Mouse (Mus musculus) midbrain, embryonic 11.5 days (tissue): ENCODE results near the gene Scarb2. TPM values are rescaled to one million over a fixed set of nuclear protein-coding genes. Genes with fewer than 3 reads are reported as not detected.

Source experiments
- ATAC-seq: fragments of 200-750 bp; cut with Nextera tagmentation; 2 replicates; pipeline ENCODE4 v1.8.0; 2017; ENCODE audit warnings: moderate TSS enrichment, moderate library complexity; ENCODE audit not compliant: low FRiP score
- DNase-seq: peaks from one replicate; pipeline ENCODE4 v3.0.0; 2015; ENCODE audit warnings: low spot score; ENCODE audit errors: missing footprints
- H3K27ac ChIP-seq: fragments of 300-500 bp; sonication (generic); 2 replicates; pipeline ENCODE4 v1.5.1; 2014; ENCODE audit warnings: low read depth, low read length
- H3K27me3 ChIP-seq: fragments of 300-500 bp; sonication (generic); 2 replicates; pipeline ENCODE4 v1.6.1; 2014; ENCODE audit warnings: mild to moderate bottlenecking, low read length, moderate library complexity, mixed read lengths; ENCODE audit not compliant: control insufficient read depth, insufficient read depth
- H3K36me3 ChIP-seq: fragments of 300-500 bp; sonication (generic); 2 replicates; pipeline ENCODE4 v1.6.1; 2014; ENCODE audit warnings: mild to moderate bottlenecking, low read length, moderate library complexity, mixed read lengths; ENCODE audit not compliant: control insufficient read depth, insufficient read depth
- H3K4me1 ChIP-seq: fragments of 300-500 bp; sonication (generic); 2 replicates; pipeline ENCODE4 v1.6.1; 2014; ENCODE audit warnings: low read length; ENCODE audit not compliant: control insufficient read depth, insufficient read depth
- H3K4me2 ChIP-seq: fragments of 300-500 bp; sonication (generic); 2 replicates; pipeline ENCODE4 v1.6.1; 2014; ENCODE audit warnings: mild to moderate bottlenecking, moderate library complexity
- H3K4me3 ChIP-seq: fragments of 300-500 bp; sonication (generic); 2 replicates; pipeline ENCODE4 v1.5.1; 2014; ENCODE audit warnings: low read depth, low read length
- H3K9ac ChIP-seq: fragments of 300-500 bp; sonication (generic); 2 replicates; pipeline ENCODE4 v1.6.1; 2014; ENCODE audit warnings: low read length
- H3K9me3 ChIP-seq: fragments of 300-500 bp; sonication (generic); 2 replicates; pipeline ENCODE4 v1.6.1; 2016; ENCODE audit warnings: low read length; ENCODE audit not compliant: control insufficient read depth
- WGBS: fragments of 180-500 bp; shearing (Covaris S2); extraction: QIAGEN DNeasy Blood & Tissue Kit; methylation state at CpG from one replicate; pipeline ENCODE4 v1.1.7; 2014; 5-methylcytosine and 5-hydroxymethylcytosine counted together
- polyA plus RNA-seq: library from polyadenylated mRNA; unstranded; fragments of >200 nt; fragmentation: Nextera tagmentation; extraction: Ambion mirVana; gene quantifications from 2 replicates; pipeline ENCODE4 v1.2.1, GENCODE M21; 2014

Scarb2 gene
- polyA plus RNA-seq, 1 experiment from 2014 or later = 11.2 TPM

DNA sequence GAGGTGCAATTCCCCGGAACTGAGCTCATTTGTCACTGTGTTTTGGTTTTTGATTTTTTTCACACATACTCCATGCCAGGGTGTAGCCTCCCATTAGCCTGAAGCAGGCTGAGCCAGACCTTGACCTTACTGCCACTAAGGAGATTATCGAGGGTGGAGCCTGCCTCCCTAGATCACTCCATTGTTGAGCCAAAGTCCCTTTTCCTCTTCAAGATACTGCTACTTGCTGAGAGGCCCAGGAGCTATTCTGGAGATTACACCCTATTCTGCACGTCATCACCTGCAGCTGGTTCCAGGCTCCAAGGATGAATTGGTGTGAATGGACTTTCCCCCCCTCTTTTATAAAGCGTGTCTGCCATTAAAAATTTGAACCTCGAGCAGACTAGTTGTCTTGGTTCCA is 5.4 kb upstream of the Scarb2 start:
- H3K4me2 ChIP-seq = no peak overlapping the region
- H3K9me3 ChIP-seq = no peaks in the 10 kb centered on the region
- no peak overlapping the region for H3K27ac ChIP-seq
- H3K4me1 ChIP-seq = no peaks in the 10 kb centered on the region
- no peak overlapping the region for H3K9ac ChIP-seq
- no peaks in the 10 kb centered on the region for H3K36me3 ChIP-seq
- ATAC-seq (no peak), DNase-seq (no peak)
- no peak overlapping the region for H3K4me3 ChIP-seq
- WGBS = 86% methylated on average over 5 of the region's 5 CpGs
- H3K27me3 ChIP-seq = no peaks in the 10 kb centered on the region

DNA sequence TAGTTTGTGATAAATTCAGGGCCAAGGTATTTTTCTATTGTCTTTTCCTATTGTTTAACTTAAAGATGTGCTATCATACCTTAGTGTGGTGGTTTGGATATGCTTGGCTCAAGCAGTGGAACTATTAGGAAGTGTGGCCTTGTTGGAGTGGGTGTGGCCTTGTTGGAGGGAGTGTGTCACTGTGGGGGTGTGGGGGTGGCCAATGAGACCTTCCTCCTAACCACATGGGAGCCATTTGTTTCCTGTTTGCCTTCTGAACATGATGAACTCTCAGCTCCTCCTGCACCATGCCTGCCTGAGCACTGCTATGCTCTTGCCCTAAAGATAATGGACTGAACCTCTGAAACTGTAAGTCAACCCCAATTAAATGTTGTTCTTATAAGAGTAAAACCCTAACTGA is 4.6 kb upstream of the Scarb2 start:
- Histone ChIP-seq H3K9ac (no peak overlapping the region), H3K4me3 (no peak overlapping the region), H3K9me3 (no peaks in the 10 kb centered on the region), H3K4me2 (no peak overlapping the region), H3K27me3 (no peaks in the 10 kb centered on the region), H3K27ac (no peak overlapping the region), H3K4me1 (no peaks in the 10 kb centered on the region), H3K36me3 (no peaks in the 10 kb centered on the region)
- no peak for ATAC-seq
- DNase-seq = no peak

DNA sequence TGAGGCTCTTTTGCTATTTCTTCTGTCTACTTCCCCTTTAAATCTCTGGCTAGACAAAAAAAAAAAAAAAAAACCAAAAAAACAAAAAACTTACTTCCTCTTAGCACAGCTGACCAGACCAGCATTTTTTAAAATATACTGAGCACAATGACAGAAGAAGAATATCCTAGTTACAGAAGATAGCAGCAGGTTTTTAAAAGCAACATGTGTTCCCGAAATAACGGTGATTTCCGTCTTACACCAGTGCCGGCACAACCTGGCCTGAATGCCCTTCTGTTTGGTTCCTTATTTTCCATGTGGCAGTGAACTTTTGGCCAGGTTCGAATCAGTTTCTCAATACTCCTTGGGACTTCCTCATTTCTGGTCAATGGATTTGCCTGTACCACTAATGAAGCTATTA is 2.2 kb upstream of the Scarb2 start:
- WGBS = 94% methylated on average over 5 of the region's 5 CpGs
- H3K36me3 ChIP-seq = no peaks in the 10 kb centered on the region
- ATAC-seq (no peak), DNase-seq (no peak)
- no peak overlapping the region for H3K4me3 ChIP-seq
- H3K4me2 ChIP-seq = no peak overlapping the region
- no peaks in the 10 kb centered on the region for H3K27me3 ChIP-seq
- peaks cover 11% of the 10 kb centered on the region for H3K4me1 ChIP-seq
- no peaks in the 10 kb centered on the region for H3K9me3 ChIP-seq
- no peak overlapping the region for H3K27ac ChIP-seq
- H3K9ac ChIP-seq = no peak overlapping the region

DNA sequence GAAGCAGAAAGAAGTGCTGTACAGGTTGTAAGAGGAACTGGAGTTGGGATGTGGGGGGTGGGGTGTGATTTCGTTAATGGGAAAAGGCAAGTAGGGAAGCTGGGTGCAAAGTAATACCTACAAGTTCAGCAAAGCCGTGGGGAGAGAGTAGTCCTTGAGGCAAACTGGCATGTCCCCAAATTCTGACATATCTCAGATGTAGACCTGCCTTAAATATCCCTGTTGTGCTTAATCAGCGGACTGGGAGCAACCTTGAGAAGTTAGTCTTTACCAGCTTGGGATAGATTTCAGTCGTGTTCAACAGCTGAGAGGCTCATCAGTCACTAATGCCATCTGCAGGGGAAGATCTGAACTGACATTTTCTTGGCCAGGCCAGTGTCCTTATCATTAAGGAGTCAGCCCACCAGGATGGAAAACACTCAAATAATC is 318 bp downstream of the Scarb2 start:
- Histone ChIP-seq H3K27me3 (no peaks in the 10 kb centered on the region), H3K36me3 (no peaks in the 10 kb centered on the region), H3K9ac (peak overlapping the region; percentile 90; the same call in 1 of the 2 replicates), H3K4me1 (peaks cover 13% of the 10 kb centered on the region), H3K27ac (no peak overlapping the region), H3K4me3 (no peak overlapping the region), H3K4me2 (peak overlapping the region; percentile 62), H3K9me3 (no peaks in the 10 kb centered on the region)
- DNase-seq (peak; percentile 94), ATAC-seq (no peak)
- 41% methylated on average over 4 of the region's 4 CpGs for WGBS

GRCm38 (mm10) chr5:92505402-92505865 is 1.2 kb downstream of the Scarb2 start:
- peak overlapping the region; percentile 62 for H3K4me2 ChIP-seq
- DNase-seq (no peak), ATAC-seq (peak; percentile 97)
- H3K9ac ChIP-seq = peak overlapping the region; percentile 90
- under 1% methylated on average over 41 of the region's 48 CpGs for WGBS
- H3K9me3 ChIP-seq = no peaks in the 10 kb centered on the region
- H3K36me3 ChIP-seq = no peaks in the 10 kb centered on the region
- peaks cover 13% of the 10 kb centered on the region for H3K4me1 ChIP-seq
- peak overlapping the region; percentile 94 for H3K27ac ChIP-seq
- no peaks in the 10 kb centered on the region for H3K27me3 ChIP-seq
- H3K4me3 ChIP-seq = peak overlapping the region; percentile 79

DNA sequence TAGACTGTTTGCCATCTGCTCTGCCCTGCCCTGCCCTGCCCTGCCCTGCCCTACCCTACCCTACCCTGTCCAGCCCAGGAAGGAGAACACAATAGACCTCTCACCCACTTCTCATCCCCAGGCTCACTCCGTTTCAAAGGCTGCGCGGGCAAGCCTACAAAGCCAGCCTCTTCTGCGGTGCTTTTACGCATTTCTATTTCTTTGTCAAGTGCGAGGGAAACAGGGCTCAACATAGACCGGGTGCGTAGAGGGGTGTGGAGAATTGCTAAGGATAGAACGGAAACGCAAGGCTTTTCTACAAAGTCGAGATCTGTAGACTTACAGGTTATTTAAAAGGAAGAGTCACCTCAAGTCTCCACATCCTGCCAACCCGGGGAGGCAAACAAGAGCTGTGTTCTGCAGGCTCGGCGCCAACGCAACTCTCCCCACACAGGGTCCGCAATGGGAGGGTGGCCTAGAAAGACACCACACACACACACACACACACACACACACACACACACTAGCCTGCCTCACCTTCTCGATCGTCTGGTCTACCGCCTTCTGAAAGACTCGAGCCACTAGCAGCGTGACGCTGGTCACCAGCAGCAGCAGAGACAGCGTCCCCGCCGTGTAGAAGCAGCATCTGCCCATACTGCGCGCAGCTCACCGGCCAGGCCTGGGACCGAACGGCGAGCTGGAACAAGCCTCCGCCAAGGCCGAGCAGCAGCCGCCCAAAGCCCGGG is 1.8 kb downstream of the Scarb2 start:
- peak; percentile 88 for ATAC-seq

DNA sequence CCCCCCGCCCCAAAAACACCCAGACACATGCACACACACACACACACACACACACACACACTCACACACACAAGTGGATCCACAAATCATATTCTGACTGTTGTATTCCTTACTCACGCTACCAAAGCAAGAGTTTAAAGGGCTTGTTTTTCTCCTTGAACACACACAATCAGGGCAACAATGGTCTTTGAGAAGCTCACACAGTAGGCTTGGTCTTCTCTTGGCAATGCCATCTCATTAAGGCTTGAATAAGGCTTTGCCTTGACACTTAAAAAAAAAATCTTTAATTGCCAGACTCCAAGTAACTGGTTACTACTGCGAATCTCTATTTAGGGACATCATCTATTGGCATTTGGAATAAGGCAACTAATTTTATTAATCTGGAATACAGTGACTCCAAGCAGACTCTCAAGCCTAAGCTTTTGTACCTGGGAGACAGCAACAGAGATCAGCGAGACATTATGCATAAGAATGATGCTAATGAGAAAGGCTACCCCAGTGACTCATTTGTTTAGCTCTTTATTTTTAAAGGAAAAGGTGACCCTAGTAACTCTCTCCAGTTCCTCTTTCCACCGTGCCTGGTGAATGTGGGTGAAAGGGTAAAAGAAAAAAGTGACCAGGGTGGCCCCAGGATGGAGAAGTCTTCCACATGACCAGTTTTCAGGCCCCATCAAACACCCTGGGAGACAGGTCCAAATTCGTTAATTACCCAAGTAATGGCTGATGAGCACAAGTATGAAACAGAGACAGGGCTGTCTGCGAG is 2.6 kb downstream of the Scarb2 start:
- ATAC-seq = no peak
- peaks cover 13% of the 10 kb centered on the region for H3K4me1 ChIP-seq
- no peaks in the 10 kb centered on the region for H3K9me3 ChIP-seq
- peak overlapping the region; percentile 62 for H3K4me2 ChIP-seq
- H3K36me3 ChIP-seq = no peaks in the 10 kb centered on the region
- no peaks in the 10 kb centered on the region for H3K27me3 ChIP-seq
- H3K9ac ChIP-seq = peak overlapping the region; percentile 90
- DNase-seq = no peak
- 32% methylated on average over 7 of the region's 7 CpGs for WGBS
- peak overlapping the region; percentile 79 for H3K4me3 ChIP-seq
- H3K27ac ChIP-seq = peak overlapping the region; percentile 62; the same call in 1 of the 2 replicates

More for the DNA sequence above, 1.8 kb downstream of the Scarb2 start:
- H3K4me2 ChIP-seq = peak overlapping the region; percentile 62
- H3K4me3 ChIP-seq = peak overlapping the region; percentile 79
- H3K4me1 ChIP-seq = peaks cover 13% of the 10 kb centered on the region
- H3K36me3 ChIP-seq = no peaks in the 10 kb centered on the region
- H3K27ac ChIP-seq = peak overlapping the region; percentile 94
- no peaks in the 10 kb centered on the region for H3K27me3 ChIP-seq
- WGBS = 1% methylated on average over 35 of the region's 35 CpGs
- H3K9ac ChIP-seq = peak overlapping the region; percentile 90
- DNase-seq = peak; percentile 98
- H3K9me3 ChIP-seq = no peaks in the 10 kb centered on the region

- DNase-seq (no peak), ATAC-seq (no peak)
- no peak overlapping the region for H3K9ac ChIP-seq
- no peaks in the 10 kb centered on the region for H3K36me3 ChIP-seq
- no peaks in the 10 kb centered on the region for H3K9me3 ChIP-seq
- peak overlapping the region; percentile 62; the same call in 1 of the 2 replicates for H3K4me2 ChIP-seq
- 84% methylated on average over 9 of the region's 9 CpGs for WGBS
- H3K27me3 ChIP-seq = no peaks in the 10 kb centered on the region
- peaks cover 13% of the 10 kb centered on the region for H3K4me1 ChIP-seq
- H3K27ac ChIP-seq = no peak overlapping the region
- H3K4me3 ChIP-seq = no peak overlapping the region
Measured at GRCm38 (mm10) chr5:92503356-92503847, 3.2 kb downstream of the Scarb2 start.

DNA sequence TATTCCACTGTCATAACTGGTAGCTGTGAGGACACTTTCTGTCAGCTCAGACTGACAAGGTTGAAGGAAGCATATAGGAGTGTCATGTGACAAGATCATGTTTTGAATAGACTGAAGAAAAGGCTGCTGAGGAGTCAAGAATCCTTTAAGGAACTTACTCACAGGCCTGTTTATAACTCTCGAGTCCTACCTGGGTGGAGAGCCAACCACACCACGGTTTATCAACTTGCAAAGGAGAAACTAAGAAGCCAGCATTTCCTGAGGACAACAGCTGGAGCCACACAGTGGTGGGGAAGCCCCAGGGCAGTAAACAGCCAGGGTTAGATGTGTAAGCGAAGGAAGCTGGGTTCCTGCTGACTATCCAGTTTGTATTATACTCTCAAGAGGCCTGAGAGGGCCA is 7.3 kb downstream of the Scarb2 start:
- WGBS = 69% methylated on average over 3 of the region's 3 CpGs
- Histone ChIP-seq H3K4me3 (no peak overlapping the region), H3K9ac (no peak overlapping the region), H3K4me2 (no peak overlapping the region), H3K9me3 (no peaks in the 10 kb centered on the region), H3K27me3 (no peaks in the 10 kb centered on the region), H3K36me3 (no peaks in the 10 kb centered on the region), H3K27ac (peak overlapping the region; percentile 25; the same call in 1 of the 2 replicates), H3K4me1 (peaks cover 7% of the 10 kb centered on the region)
- ATAC-seq (no peak), DNase-seq (no peak)
